Mouse (Mus musculus): ENCODE measurements around the gene Col17a1. TPM values are rescaled to one million over a fixed set of nuclear protein-coding genes. Genes with fewer than 3 reads are reported as not detected.
A peak's percentile ranks its signal among the peaks of the same experiment; 100 is the strongest.

Col17a1 gene
- polyA plus RNA-seq, 2 experiments, result 0.13 to 0.23 TPM

DNA sequence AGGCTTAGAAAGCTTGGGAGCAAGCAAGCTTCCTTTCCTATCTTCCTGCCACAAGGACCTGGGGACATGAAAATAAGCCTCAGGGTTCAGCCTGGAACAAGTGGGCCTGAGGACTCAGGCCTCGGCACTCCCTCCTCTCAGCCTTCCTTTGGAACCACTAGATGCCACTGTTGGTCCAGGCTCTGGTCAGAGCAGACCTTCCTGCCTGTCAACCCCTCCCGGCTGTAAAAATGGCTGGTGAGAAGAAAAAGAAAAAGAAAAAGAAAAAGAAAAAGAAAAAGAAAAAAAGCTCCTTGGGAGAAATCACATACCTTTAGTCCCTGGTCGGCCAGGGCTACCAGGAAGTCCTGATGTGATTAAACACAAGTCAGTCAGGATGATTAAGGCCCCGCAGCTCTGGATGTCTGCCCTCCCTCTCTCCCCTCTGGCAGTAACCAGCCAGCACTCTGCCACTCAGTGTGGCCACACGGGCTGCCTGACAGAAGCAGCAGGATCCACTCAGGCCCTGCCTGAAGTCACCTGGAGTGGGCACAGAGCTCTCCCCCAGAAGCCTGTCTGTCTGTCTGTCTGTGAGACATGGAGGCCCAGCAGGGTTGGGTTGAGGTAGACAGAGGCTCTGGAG, 32.9 kb downstream of the Col17a1 start:
- WGBS (ENCODE audit: insufficient replicate concordance), result 19% methylated on average over 5 of the region's 5 CpGs
- Histone ChIP-seq H3K36me3 (replicated peaks; ENCODE audit: control insufficient read depth, insufficient read depth, low read depth) (no peaks in the 10 kb centered on the region), H3K9ac (replicated peaks) (no peak overlapping the region), H3K4me2 (ENCODE audit: low read depth) (no peak overlapping the region), H3K4me1 (replicated peaks; ENCODE audit: control insufficient read depth in 2 of 2, insufficient read depth in 2 of 2, low read length in 1 of 2) (no peaks in the 10 kb centered on the region), H3K27me3 (ENCODE audit: control insufficient read depth, insufficient read depth, low read length) (no peaks in the 10 kb centered on the region), H3K9me3 (ENCODE audit: control insufficient read depth, low read length) (no peaks in the 10 kb centered on the region), H3K4me3 (ENCODE audit: insufficient read depth in 1 of 2, low read depth in 2 of 2, low read length in 2 of 2) (no peak overlapping the region), H3K27ac (no peak overlapping the region)
- DNase-seq (ENCODE audit: low read depth in 3 of 3, low spot score in 3 of 3), result no peak
- no peak for ATAC-seq (ENCODE audit: insufficient read depth)
- TF ChIP-seq CTCF (IDR thresholded peaks at IDR 0.05; ENCODE audit: low read depth) (peak; percentile 67), EP300 (IDR thresholded peaks at IDR 0.05; ENCODE audit: low read depth) (no peak)

DNA sequence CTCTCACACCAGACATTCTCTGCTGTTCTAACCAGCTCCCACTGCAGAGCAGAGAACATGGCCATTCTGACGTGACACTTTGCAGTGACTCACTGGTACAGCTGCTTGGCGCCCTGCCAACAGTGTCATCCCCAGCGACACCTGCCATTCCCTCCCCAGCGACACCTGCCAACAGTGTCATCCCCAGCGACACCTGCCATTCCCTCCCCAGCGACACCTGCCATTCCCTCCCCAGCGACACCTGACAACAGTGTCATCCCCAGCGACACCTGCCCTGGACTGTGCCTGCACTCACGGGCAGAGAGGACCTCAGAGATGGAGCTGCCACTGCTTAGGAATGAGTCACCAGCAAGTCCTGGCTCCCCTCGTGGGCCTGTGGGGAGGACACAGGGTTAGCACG, 37.0 kb downstream of the Col17a1 start:
- Histone ChIP-seq H3K4me2 (ENCODE audit: low read depth) (no peak overlapping the region), H3K4me1 (replicated peaks; ENCODE audit: control insufficient read depth in 2 of 2, insufficient read depth in 2 of 2, low read length in 1 of 2) (no peaks in the 10 kb centered on the region), H3K27ac (no peak overlapping the region), H3K27me3 (ENCODE audit: control insufficient read depth, insufficient read depth, low read length) (no peaks in the 10 kb centered on the region), H3K4me3 (ENCODE audit: insufficient read depth in 1 of 2, low read depth in 2 of 2, low read length in 2 of 2) (no peak overlapping the region), H3K9me3 (ENCODE audit: control insufficient read depth, low read length) (no peaks in the 10 kb centered on the region), H3K9ac (replicated peaks) (no peak overlapping the region), H3K36me3 (replicated peaks; ENCODE audit: control insufficient read depth, insufficient read depth, low read depth) (no peaks in the 10 kb centered on the region)
- WGBS (ENCODE audit: insufficient replicate concordance), result 61% methylated on average over 11 of the region's 11 CpGs
- DNase-seq (ENCODE audit: low read depth in 3 of 3, low spot score in 3 of 3) (no peak), ATAC-seq (ENCODE audit: insufficient read depth) (no peak)
- no peak for TF ChIP-seq CTCF (IDR thresholded peaks at IDR 0.05; ENCODE audit: low read depth)
- no peak for TF ChIP-seq EP300 (IDR thresholded peaks at IDR 0.05; ENCODE audit: low read depth)

DNA sequence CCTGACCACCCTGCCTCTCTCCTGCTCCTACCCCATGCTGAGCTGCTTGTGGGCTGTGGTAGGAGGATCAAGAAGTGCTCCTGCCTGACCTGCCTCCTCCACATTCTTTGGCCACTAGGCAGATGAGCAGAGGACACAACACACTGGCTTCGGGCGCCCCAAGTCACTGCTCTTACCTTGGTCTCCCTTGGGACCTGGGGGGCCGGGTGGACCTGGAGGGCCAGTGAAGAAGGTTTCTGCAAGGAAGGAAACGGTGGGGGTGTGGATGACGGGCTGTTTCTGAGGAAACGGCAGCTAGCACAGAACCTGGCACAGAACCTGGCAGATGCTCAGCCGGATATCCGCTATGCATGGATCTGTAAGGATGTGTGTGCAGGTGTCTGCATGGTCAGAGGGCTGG, 38.7 kb downstream of the Col17a1 start:
- Histone ChIP-seq H3K27ac (no peak overlapping the region), H3K27me3 (ENCODE audit: control insufficient read depth, insufficient read depth, low read length) (no peaks in the 10 kb centered on the region), H3K4me1 (replicated peaks; ENCODE audit: control insufficient read depth in 2 of 2, insufficient read depth in 2 of 2, low read length in 1 of 2) (no peaks in the 10 kb centered on the region), H3K9me3 (ENCODE audit: control insufficient read depth, low read length) (no peaks in the 10 kb centered on the region), H3K4me2 (ENCODE audit: low read depth) (no peak overlapping the region), H3K36me3 (replicated peaks; ENCODE audit: control insufficient read depth, insufficient read depth, low read depth) (no peaks in the 10 kb centered on the region), H3K9ac (replicated peaks) (no peak overlapping the region), H3K4me3 (ENCODE audit: insufficient read depth in 1 of 2, low read depth in 2 of 2, low read length in 2 of 2) (no peak overlapping the region)
- DNase-seq (ENCODE audit: low read depth in 3 of 3, low spot score in 3 of 3) (no peak), ATAC-seq (ENCODE audit: insufficient read depth) (no peak)
- TF ChIP-seq EP300 (IDR thresholded peaks at IDR 0.05; ENCODE audit: low read depth), result no peak
- no peak for TF ChIP-seq CTCF (IDR thresholded peaks at IDR 0.05; ENCODE audit: low read depth)
- 68% methylated on average over 8 of the region's 8 CpGs for WGBS (ENCODE audit: insufficient replicate concordance)

DNA sequence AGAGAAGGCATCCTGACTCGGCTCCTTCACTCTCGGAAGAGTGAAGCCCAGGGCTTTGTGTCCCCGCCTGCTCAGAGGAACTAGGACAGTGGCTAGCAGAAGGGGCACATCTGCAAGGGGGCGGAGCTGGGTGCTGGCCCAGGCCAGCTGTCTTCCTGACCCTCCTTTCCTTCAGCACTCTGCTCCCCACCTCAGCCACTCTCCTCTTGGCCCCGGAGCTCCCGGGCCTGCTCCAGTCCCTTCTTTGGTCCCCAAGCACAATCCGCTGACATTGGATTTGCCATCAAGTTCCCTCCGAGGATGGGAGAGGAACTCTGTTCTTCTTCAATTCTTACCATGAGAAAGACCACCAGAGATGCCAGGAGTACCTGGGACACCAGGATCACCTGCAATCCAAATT, 39.6 kb downstream of the Col17a1 start:
- TF ChIP-seq EP300 (IDR thresholded peaks at IDR 0.05; ENCODE audit: low read depth), result no peak
- no peak for TF ChIP-seq CTCF (IDR thresholded peaks at IDR 0.05; ENCODE audit: low read depth)
- Histone ChIP-seq H3K4me2 (ENCODE audit: low read depth) (no peak overlapping the region), H3K4me3 (ENCODE audit: insufficient read depth in 1 of 2, low read depth in 2 of 2, low read length in 2 of 2) (no peak overlapping the region), H3K4me1 (replicated peaks; ENCODE audit: control insufficient read depth in 2 of 2, insufficient read depth in 2 of 2, low read length in 1 of 2) (no peaks in the 10 kb centered on the region), H3K27me3 (ENCODE audit: control insufficient read depth, insufficient read depth, low read length) (no peaks in the 10 kb centered on the region), H3K36me3 (replicated peaks; ENCODE audit: control insufficient read depth, insufficient read depth, low read depth) (no peaks in the 10 kb centered on the region), H3K27ac (no peak overlapping the region), H3K9me3 (ENCODE audit: control insufficient read depth, low read length) (no peaks in the 10 kb centered on the region), H3K9ac (replicated peaks) (no peak overlapping the region)
- DNase-seq (ENCODE audit: low read depth in 3 of 3, low spot score in 3 of 3) (no peak), ATAC-seq (ENCODE audit: insufficient read depth) (no peak)
- WGBS (ENCODE audit: insufficient replicate concordance), result 62% methylated on average over 8 of the region's 8 CpGs

DNA sequence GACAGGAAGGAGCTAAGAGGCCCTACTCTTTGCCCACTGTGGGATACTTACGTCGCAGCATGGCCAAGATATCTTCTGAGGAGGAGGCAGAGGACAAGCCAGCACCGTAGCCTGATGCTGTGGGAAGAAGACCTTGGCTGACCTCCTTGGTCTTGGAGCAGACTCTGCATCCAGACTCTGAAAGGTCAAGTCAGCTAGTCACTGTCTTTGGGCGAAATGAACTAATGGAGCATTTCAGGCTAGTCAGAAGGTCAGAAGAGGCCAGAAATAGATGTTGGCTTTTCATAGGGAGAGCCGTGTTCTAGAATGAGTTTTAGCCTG, 40.8 kb downstream of the Col17a1 start:
- DNase-seq (ENCODE audit: low read depth in 3 of 3, low spot score in 3 of 3) (no peak), ATAC-seq (ENCODE audit: insufficient read depth) (no peak)
- Histone ChIP-seq H3K4me1 (replicated peaks; ENCODE audit: control insufficient read depth in 2 of 2, insufficient read depth in 2 of 2, low read length in 1 of 2) (no peaks in the 10 kb centered on the region), H3K27ac (no peak overlapping the region), H3K36me3 (replicated peaks; ENCODE audit: control insufficient read depth, insufficient read depth, low read depth) (no peaks in the 10 kb centered on the region), H3K9ac (replicated peaks) (no peak overlapping the region), H3K4me3 (ENCODE audit: insufficient read depth in 1 of 2, low read depth in 2 of 2, low read length in 2 of 2) (no peak overlapping the region), H3K4me2 (ENCODE audit: low read depth) (no peak overlapping the region), H3K9me3 (ENCODE audit: control insufficient read depth, low read length) (no peaks in the 10 kb centered on the region), H3K27me3 (ENCODE audit: control insufficient read depth, insufficient read depth, low read length) (no peaks in the 10 kb centered on the region)
- TF ChIP-seq CTCF (IDR thresholded peaks at IDR 0.05; ENCODE audit: low read depth) (no peak), EP300 (IDR thresholded peaks at IDR 0.05; ENCODE audit: low read depth) (no peak)
- WGBS (ENCODE audit: insufficient replicate concordance), result 68% methylated on average over 5 of the region's 5 CpGs

Measured in liver, embryonic 14.5 days (tissue).